ENCODE assay signal across 29 mouse cellular contexts in genomic region chr4:141343515-141343914, GRCm38 (mm10). TPM values are rescaled to one million over a fixed set of nuclear protein-coding genes. Genes with fewer than 3 reads are reported as not detected.
A peak's percentile ranks its signal among the peaks of the same experiment; 100 is the strongest.
DNase-seq lines count a peak whose midpoint lies in the region; ATAC-seq and TF ChIP-seq lines count a peak whose summit lies in the region.
"Had no signal": no experiment of that assay in that cellular context is flagged by ENCODE, and none has a peak within 500 bp of the region (broad histone marks: within the 10 kb centered on the region; RNA-seq: fewer than 3 reads in every experiment).

No protein-coding gene starts in this region.

- no peak overlapping the region for H3K27ac ChIP-seq in hindbrain, embryonic 16.5 days (ENCODE audit: low read depth, low read length)
- H3K27ac ChIP-seq in hindbrain, embryonic 14.5 days, result no peak overlapping the region
- H3K27ac ChIP-seq in midbrain, embryonic 10.5 days (replicated peaks), result 0 out of 2 replicates have a peak overlapping the region, but pooled peaks have one; percentile 43
- no peak overlapping the region for H3K27ac ChIP-seq in midbrain, embryonic 15.5 days
- H3K27ac ChIP-seq in embryonic facial prominence, embryonic 13.5 days, result 0 out of 2 replicates have a peak overlapping the region, but pooled peaks have one; percentile 40
- H3K27ac ChIP-seq: forebrain, embryonic 10.5 days; heart, embryonic 15.5 days; hindbrain, embryonic 10.5 days; hindbrain, embryonic 15.5 days had no signal

- no peak overlapping the region for H3K4me3 ChIP-seq in hindbrain, embryonic 16.5 days (ENCODE audit: low read length)
- H3K4me3 ChIP-seq in hindbrain, embryonic 14.5 days (replicated peaks; ENCODE audit: low read length), result no peak overlapping the region
- no peak overlapping the region for H3K4me3 ChIP-seq in midbrain, embryonic 10.5 days
- no peak overlapping the region for H3K4me3 ChIP-seq in midbrain, embryonic 15.5 days
- H3K4me3 ChIP-seq in embryonic facial prominence, embryonic 13.5 days, result no peak overlapping the region
- H3K4me3 ChIP-seq: forebrain, embryonic 10.5 days; heart, embryonic 12.5 days; heart, embryonic 15.5 days; hindbrain, embryonic 10.5 days; hindbrain, embryonic 15.5 days had no signal

- no peaks in the 10 kb centered on the region for H3K36me3 ChIP-seq in hindbrain, embryonic 16.5 days (ENCODE audit: control insufficient read depth, insufficient read depth, low read length)
- no peaks in the 10 kb centered on the region for H3K36me3 ChIP-seq in hindbrain, embryonic 14.5 days (replicated peaks; ENCODE audit: control insufficient read depth, insufficient read depth)
- no peaks in the 10 kb centered on the region for H3K36me3 ChIP-seq in midbrain, embryonic 10.5 days
- no peaks in the 10 kb centered on the region for H3K36me3 ChIP-seq in midbrain, embryonic 15.5 days (replicated peaks)
- H3K36me3 ChIP-seq in embryonic facial prominence, embryonic 13.5 days, result no peaks in the 10 kb centered on the region
- H3K36me3 ChIP-seq: forebrain, embryonic 10.5 days; heart, embryonic 12.5 days; heart, embryonic 15.5 days; hindbrain, embryonic 10.5 days; hindbrain, embryonic 15.5 days had no signal

- no peak for DNase-seq in hindbrain, embryonic 14.5 days (ENCODE audit: low spot score)
- no peak for DNase-seq in midbrain, embryonic 10.5 days (ENCODE audit: low spot score)
- peak; percentile 41 for DNase-seq in brain, embryonic 14.5 days (ENCODE audit: low read depth)
- DNase-seq in right cerebral cortex, postnatal 4 days, result no peak
- DNase-seq: adrenal gland, adult 2 months; adrenal gland, postnatal 14 days; cerebellum, adult 11-12 months; cerebellum, adult 8-10 months; cerebellum, postnatal 10 days; cerebellum, postnatal 36 days; embryo, embryonic 11 days; gastrocnemius, postnatal 25 days; heart, adult 18-20 months; heart, postnatal 10 days; heart, postnatal 36 days had no signal

- H3K9me3 ChIP-seq in hindbrain, embryonic 16.5 days (ENCODE audit: control insufficient read depth, low read length), result no peaks in the 10 kb centered on the region
- H3K9me3 ChIP-seq in hindbrain, embryonic 14.5 days (ENCODE audit: control insufficient read depth, low read length), result no peaks in the 10 kb centered on the region
- no peaks in the 10 kb centered on the region for H3K9me3 ChIP-seq in midbrain, embryonic 10.5 days (replicated peaks)
- H3K9me3 ChIP-seq in midbrain, embryonic 15.5 days, result no peaks in the 10 kb centered on the region
- H3K9me3 ChIP-seq in embryonic facial prominence, embryonic 13.5 days, result no peaks in the 10 kb centered on the region
- H3K9me3 ChIP-seq: forebrain, embryonic 10.5 days; heart, embryonic 15.5 days; hindbrain, embryonic 15.5 days had no signal

- 56% methylated on average over 7 of the region's 7 CpGs for WGBS in hindbrain, embryonic 16.5 days
- 59% methylated on average over 7 of the region's 7 CpGs for WGBS in hindbrain, embryonic 14.5 days
- 83% methylated on average over 7 of the region's 7 CpGs for WGBS in midbrain, embryonic 10.5 days
- WGBS in midbrain, embryonic 15.5 days, result 54% methylated on average over 7 of the region's 7 CpGs
- 42% methylated on average over 7 of the region's 7 CpGs for WGBS in embryonic facial prominence, embryonic 13.5 days

- TF ChIP-seq POLR2A in brain, embryonic 14.5 days (IDR thresholded peaks at IDR 0.05; ENCODE audit: borderline replicate concordance, extremely low read depth, insufficient read depth, insufficient read length, poor library complexity, severe bottlenecking), result no peak

- no peak overlapping the region for H3K4me2 ChIP-seq in hindbrain, embryonic 16.5 days (ENCODE audit: low read length)
- H3K4me2 ChIP-seq in hindbrain, embryonic 14.5 days (replicated peaks), result no peak overlapping the region
- no peak overlapping the region for H3K4me2 ChIP-seq in midbrain, embryonic 15.5 days
- no peak overlapping the region for H3K4me2 ChIP-seq in embryonic facial prominence, embryonic 13.5 days
- H3K4me2 ChIP-seq: heart, embryonic 12.5 days; heart, embryonic 15.5 days; hindbrain, embryonic 15.5 days had no signal

- 0 out of 2 replicates have a peak, but pooled peaks have one; percentile 40 for ATAC-seq in hindbrain, embryonic 16.5 days
- ATAC-seq in hindbrain, embryonic 14.5 days (ENCODE audit: low FRiP score), result no peak
- ATAC-seq in midbrain, embryonic 15.5 days (replicated peaks), result no peak
- ATAC-seq in embryonic facial prominence, embryonic 13.5 days (ENCODE audit: insufficient number of reproducible peaks, insufficient read depth, low FRiP score, low TSS enrichment, low read depth), result no peak
- ATAC-seq: CD4-positive, CD25-positive, alpha-beta regulatory T cell, adult 4 months; forebrain, embryonic 14.5 days; inflammation-experienced regulatory T-cells, adult 6 months; intestine, embryonic 16.5 days had no signal

- TF ChIP-seq CTCF in brain, embryonic 14.5 days (IDR thresholded peaks at IDR 0.05; ENCODE audit: borderline replicate concordance, extremely low read depth, insufficient read depth, insufficient read length), result no peak

- H3K9ac ChIP-seq in hindbrain, embryonic 16.5 days (ENCODE audit: low read depth, low read length), result no peak overlapping the region
- H3K9ac ChIP-seq in hindbrain, embryonic 14.5 days, result no peak overlapping the region
- no peak overlapping the region for H3K9ac ChIP-seq in midbrain, embryonic 15.5 days
- H3K9ac ChIP-seq in embryonic facial prominence, embryonic 13.5 days, result no peak overlapping the region
- H3K9ac ChIP-seq: heart, embryonic 12.5 days; heart, embryonic 15.5 days; hindbrain, embryonic 15.5 days had no signal

- H3K27me3 ChIP-seq in hindbrain, embryonic 16.5 days (replicated peaks; ENCODE audit: control insufficient read depth, insufficient read depth, low read length), result no peaks in the 10 kb centered on the region; the same call in 1 of the 2 replicates
- no peaks in the 10 kb centered on the region for H3K27me3 ChIP-seq in hindbrain, embryonic 14.5 days (ENCODE audit: control insufficient read depth, insufficient read depth, low read length)
- H3K27me3 ChIP-seq in midbrain, embryonic 10.5 days (ENCODE audit: low read depth, poor library complexity, severe bottlenecking), result peaks cover 21% of the 10 kb centered on the region
- H3K27me3 ChIP-seq in midbrain, embryonic 15.5 days (replicated peaks), result no peaks in the 10 kb centered on the region
- H3K27me3 ChIP-seq in embryonic facial prominence, embryonic 13.5 days, result peaks cover under 1% of the 10 kb centered on the region; the same call in 1 of the 2 replicates
- H3K27me3 ChIP-seq: heart, embryonic 12.5 days; hindbrain, embryonic 15.5 days had no signal

- no peaks in the 10 kb centered on the region for H3K4me1 ChIP-seq in hindbrain, embryonic 16.5 days (ENCODE audit: control insufficient read depth, insufficient read depth, low read depth, low read length)
- peaks cover 3% of the 10 kb centered on the region; the same call in 1 of the 2 replicates for H3K4me1 ChIP-seq in hindbrain, embryonic 14.5 days (replicated peaks; ENCODE audit: control insufficient read depth, insufficient read depth, low read length)
- peaks cover 47% of the 10 kb centered on the region for H3K4me1 ChIP-seq in midbrain, embryonic 10.5 days
- H3K4me1 ChIP-seq in midbrain, embryonic 15.5 days, result peaks cover 4% of the 10 kb centered on the region; the same call in 1 of the 2 replicates
- H3K4me1 ChIP-seq in embryonic facial prominence, embryonic 13.5 days, result peaks cover 18% of the 10 kb centered on the region

RNA-seq across cellular contexts. Expression of gene Fam131c, which starts 24.5 kb away (rescaled TPM):
- 44.3 and 49.8 TPM in 2 replicates for polyA plus RNA-seq in hindbrain, embryonic 16.5 days (2015; fragmentation: Nextera tagmentation; extraction: Ambion mirVana)
- 40.1 and 50.4 TPM in 2 replicates for polyA plus RNA-seq in hindbrain, embryonic 14.5 days (2014; fragmentation: Nextera tagmentation; extraction: Ambion mirVana)
- 0.70 and 1.2 TPM in 2 replicates for polyA plus RNA-seq in midbrain, embryonic 10.5 days (2016; fragmentation: Nextera tagmentation; extraction: Ambion mirVana)
- polyA plus RNA-seq in midbrain, embryonic 15.5 days (2015; fragmentation: Nextera tagmentation; extraction: Ambion mirVana), result 42.0 and 44.3 TPM in 2 replicates
- 21.3 and 29.0 TPM in 2 replicates for polyA plus RNA-seq in brain, embryonic 14.5 days (2012; rRNA removed)
- polyA plus RNA-seq in embryonic facial prominence, embryonic 13.5 days (2015; fragmentation: Nextera tagmentation; extraction: Ambion mirVana), result 1.7 and 2.9 TPM in 2 replicates
- polyA plus RNA-seq: CD4-positive, CD25-positive, alpha-beta regulatory T cell, adult 4 months; inflammation-experienced regulatory T-cells, adult 6 months had no signal

RNA-seq across cellular contexts. Expression of gene Epha2, which starts 42.5 kb away (rescaled TPM):
- polyA plus RNA-seq in hindbrain, embryonic 16.5 days (2015; fragmentation: Nextera tagmentation; extraction: Ambion mirVana), result 1.1 TPM in 2 replicates
- 0.64 and 0.95 TPM in 2 replicates for polyA plus RNA-seq in hindbrain, embryonic 14.5 days (2014; fragmentation: Nextera tagmentation; extraction: Ambion mirVana)
- 3.6 and 3.7 TPM in 2 replicates for polyA plus RNA-seq in midbrain, embryonic 10.5 days (2016; fragmentation: Nextera tagmentation; extraction: Ambion mirVana)
- 1.6 and 1.7 TPM in 2 replicates for polyA plus RNA-seq in midbrain, embryonic 15.5 days (2015; fragmentation: Nextera tagmentation; extraction: Ambion mirVana)
- 4.1 and 6.4 TPM in 2 replicates for polyA plus RNA-seq in brain, embryonic 14.5 days (2012; rRNA removed)
- polyA plus RNA-seq in embryonic facial prominence, embryonic 13.5 days (2015; fragmentation: Nextera tagmentation; extraction: Ambion mirVana), result 2.6 and 4.0 TPM in 2 replicates
- polyA plus RNA-seq: inflammation-experienced regulatory T-cells, adult 6 months had no signal

RNA-seq across cellular contexts. Expression of gene Clcnka, which starts 55.0 kb away (rescaled TPM):
- 0.57 and 0.78 TPM in 2 replicates for polyA plus RNA-seq in hindbrain, embryonic 16.5 days (2015; fragmentation: Nextera tagmentation; extraction: Ambion mirVana)
- polyA plus RNA-seq in hindbrain, embryonic 14.5 days (2014; fragmentation: Nextera tagmentation; extraction: Ambion mirVana), result 0.20 and 0.56 TPM in 2 replicates
- polyA plus RNA-seq in midbrain, embryonic 10.5 days (2016; fragmentation: Nextera tagmentation; extraction: Ambion mirVana), result not detected in 2 replicates
- polyA plus RNA-seq in midbrain, embryonic 15.5 days (2015; fragmentation: Nextera tagmentation; extraction: Ambion mirVana), result 0.06 TPM in 1 of 2 replicates, not detected in the other
- 0.11 and 0.19 TPM in 2 replicates for polyA plus RNA-seq in brain, embryonic 14.5 days (2012; rRNA removed)
- 0.18 and 0.39 TPM in 2 replicates for polyA plus RNA-seq in embryonic facial prominence, embryonic 13.5 days (2015; fragmentation: Nextera tagmentation; extraction: Ambion mirVana)
- polyA plus RNA-seq: C2C12; CD4-positive, CD25-positive, alpha-beta regulatory T cell, adult 4 months; cortical plate, adult 2 months; forebrain, embryonic 14.5 days; inflammation-experienced regulatory T-cells, adult 6 months had no signal

Comparison
In these comparisons a context has a peak if more than half of its experiments do, and no peak if none do; other contexts are left out.
1. H3K27ac ChIP-seq: peak in midbrain, embryonic 10.5 days (single experiment) and embryonic facial prominence, embryonic 13.5 days (single experiment); none in hindbrain, embryonic 16.5 days (single experiment), hindbrain, embryonic 14.5 days (single experiment) and midbrain, embryonic 15.5 days (single experiment).